Mouse (Mus musculus) heart, embryonic 16.5 days (tissue): Measurements from ENCODE around the gene Fam71a. TPM values are rescaled to one million over a fixed set of nuclear protein-coding genes. Genes with fewer than 3 reads are reported as not detected.

Experiments
- ATAC-seq: fragments of 200-750 bp; cut with Nextera tagmentation; replicated peaks from 2 replicates; pipeline ENCODE4 v1.8.0; 2017; ENCODE audit warnings: moderate number of reproducible peaks; ENCODE audit not compliant: insufficient read depth, low FRiP score; ENCODE audit errors: extremely low read depth
- H3K27ac ChIP-seq: fragments of 300-500 bp; sonication (generic); 2 replicates; pipeline ENCODE4 v1.5.1; 2014; ENCODE audit warnings: mild to moderate bottlenecking, low read length, control low read depth, moderate library complexity
- H3K27me3 ChIP-seq: fragments of 300-500 bp; sonication (generic); 2 replicates; pipeline ENCODE4 v1.6.1; 2014; ENCODE audit warnings: low read length, mixed read lengths; ENCODE audit not compliant: control insufficient read depth, insufficient read depth
- H3K36me3 ChIP-seq: fragments of 300-500 bp; sonication (generic); 2 replicates; pipeline ENCODE4 v1.6.1; 2014; ENCODE audit not compliant: control insufficient read depth, insufficient read depth
- H3K4me1 ChIP-seq: fragments of 300-500 bp; sonication (generic); 2 replicates; pipeline ENCODE4 v1.6.1; 2014; ENCODE audit warnings: low read length, mixed read lengths; ENCODE audit not compliant: control insufficient read depth, insufficient read depth
- H3K4me2 ChIP-seq: fragments of 300-500 bp; sonication (generic); 2 replicates; pipeline ENCODE4 v1.6.1; 2014; ENCODE audit warnings: low read depth, mild to moderate bottlenecking, control low read depth, low read length
- H3K4me3 ChIP-seq: fragments of 300-500 bp; sonication (generic); 2 replicates; pipeline ENCODE4 v1.5.1; 2014; ENCODE audit warnings: mild to moderate bottlenecking, control low read depth, low read length
- H3K9ac ChIP-seq: fragments of 300-500 bp; sonication (generic); 2 replicates; pipeline ENCODE4 v1.6.1; 2014; ENCODE audit warnings: low read length, control low read depth
- H3K9me3 ChIP-seq: fragments of 300-500 bp; sonication (generic); replicated peaks from 2 replicates; pipeline ENCODE4 v1.6.1; 2016; ENCODE audit warnings: low read length; ENCODE audit not compliant: control insufficient read depth
- WGBS: fragments of 180-500 bp; shearing (Covaris S2); extraction: QIAGEN DNeasy Blood & Tissue Kit; methylation state at CpG from one replicate; pipeline ENCODE4 v1.1.7; 2014; 5-methylcytosine and 5-hydroxymethylcytosine counted together
- polyA plus RNA-seq: library from polyadenylated mRNA; unstranded; fragments of >200 nt; fragmentation: Nextera tagmentation; extraction: Ambion mirVana; gene quantifications from 2 replicates; pipeline ENCODE4 v1.2.1, GENCODE M21; 2015

Fam71a gene
- polyA plus RNA-seq, 1 experiment from 2014 or later, result not detected

DNA sequence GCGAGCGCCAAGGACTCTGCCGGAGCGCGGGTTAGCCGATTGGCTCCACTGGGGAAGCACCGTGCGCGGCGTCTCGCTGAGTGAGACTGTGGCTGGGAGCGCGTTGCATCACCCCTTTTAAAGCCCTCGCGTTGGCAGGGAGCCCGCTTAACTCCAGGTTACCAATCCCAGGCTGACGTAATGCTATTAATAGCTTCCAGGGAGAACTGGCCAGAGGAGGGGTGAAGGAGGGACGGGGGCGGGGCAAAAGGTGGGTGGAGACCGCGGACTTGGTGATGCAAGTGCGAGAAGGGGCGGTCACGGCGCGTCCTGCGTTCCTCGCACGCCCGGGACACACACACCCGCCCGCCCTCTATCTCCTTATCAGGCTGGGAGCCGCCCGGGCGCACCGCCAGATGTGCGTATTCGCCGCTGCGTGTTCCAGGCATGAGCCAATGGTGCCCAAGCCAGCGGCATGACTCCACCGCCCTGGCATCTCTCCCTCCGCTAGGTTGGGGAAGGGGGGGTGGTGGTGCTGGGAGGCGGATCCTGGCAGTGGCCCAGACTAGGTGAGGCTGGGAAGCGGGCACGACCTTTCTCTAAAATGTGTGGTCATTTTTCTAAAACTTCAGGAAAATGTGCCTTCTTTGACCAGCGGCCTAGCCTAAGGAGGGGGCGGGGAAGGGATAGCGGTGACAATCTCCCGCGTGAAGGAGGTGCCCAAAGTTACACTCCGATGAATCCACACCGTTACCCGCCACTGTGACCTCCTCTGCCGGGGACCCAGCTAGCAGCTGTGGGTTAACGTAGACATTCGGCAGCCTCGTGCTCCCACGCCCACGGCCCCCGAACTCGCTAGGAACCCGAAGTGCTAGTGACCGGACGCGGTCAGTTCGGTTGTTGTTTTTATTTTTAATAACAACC, 18.8 kb upstream of the Fam71a start:
- Histone ChIP-seq H3K27ac (peak overlapping the region; percentile 90), H3K9ac (peak overlapping the region; percentile 86), H3K4me2 (peak overlapping the region; percentile 99), H3K4me3 (peak overlapping the region; percentile 70), H3K9me3 (no peaks in the 10 kb centered on the region), H3K36me3 (no peaks in the 10 kb centered on the region), H3K27me3 (peaks cover 5% of the 10 kb centered on the region), H3K4me1 (peaks cover 46% of the 10 kb centered on the region)
- ATAC-seq, result peak; percentile 92
- under 1% methylated on average over 67 of the region's 67 CpGs for WGBS

DNA sequence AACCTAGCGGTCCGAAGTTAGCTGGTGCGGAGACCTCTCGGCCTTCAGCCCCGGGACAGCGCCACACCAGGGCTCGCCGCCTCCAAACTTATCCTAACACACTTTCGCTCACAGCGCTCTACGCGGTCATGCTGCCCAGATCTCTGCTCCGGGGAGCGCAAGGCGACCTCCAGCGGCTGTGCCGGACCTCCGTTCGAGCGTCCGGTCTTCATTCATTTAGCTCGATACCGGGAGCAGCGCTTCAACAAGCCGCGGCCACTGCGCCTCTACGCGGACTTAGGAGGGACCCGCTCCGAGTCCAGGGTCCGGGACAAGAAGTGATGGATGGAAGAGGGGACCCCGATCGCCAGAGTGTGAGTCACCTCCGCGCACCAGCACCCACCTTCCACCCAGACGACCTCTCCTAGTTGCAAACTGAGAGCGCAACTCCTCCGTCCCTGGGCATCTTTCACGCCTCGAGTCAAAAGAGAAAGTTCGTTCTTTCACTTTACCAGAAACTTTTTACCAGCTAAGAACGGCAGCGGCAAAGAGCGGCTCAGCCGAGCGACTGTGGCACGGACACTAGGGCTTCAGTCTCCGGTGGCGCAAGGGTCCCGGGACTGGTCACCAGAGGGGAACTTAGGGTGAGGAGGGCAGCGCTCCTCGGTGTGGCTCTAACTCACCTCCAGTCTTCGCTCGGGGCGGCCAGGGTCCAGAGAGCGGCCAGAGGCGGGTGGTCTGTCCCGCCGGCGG, 18.0 kb upstream of the Fam71a start:
- H3K9me3 ChIP-seq, result no peaks in the 10 kb centered on the region
- peak overlapping the region; percentile 90 for H3K27ac ChIP-seq
- under 1% methylated on average over 61 of the region's 61 CpGs for WGBS
- H3K27me3 ChIP-seq, result peaks cover 5% of the 10 kb centered on the region
- peaks cover 48% of the 10 kb centered on the region for H3K4me1 ChIP-seq
- peak overlapping the region; percentile 86 for H3K9ac ChIP-seq
- peak; percentile 52 for ATAC-seq
- H3K36me3 ChIP-seq, result no peaks in the 10 kb centered on the region
- H3K4me3 ChIP-seq, result peak overlapping the region; percentile 70
- H3K4me2 ChIP-seq, result peak overlapping the region; percentile 99

DNA sequence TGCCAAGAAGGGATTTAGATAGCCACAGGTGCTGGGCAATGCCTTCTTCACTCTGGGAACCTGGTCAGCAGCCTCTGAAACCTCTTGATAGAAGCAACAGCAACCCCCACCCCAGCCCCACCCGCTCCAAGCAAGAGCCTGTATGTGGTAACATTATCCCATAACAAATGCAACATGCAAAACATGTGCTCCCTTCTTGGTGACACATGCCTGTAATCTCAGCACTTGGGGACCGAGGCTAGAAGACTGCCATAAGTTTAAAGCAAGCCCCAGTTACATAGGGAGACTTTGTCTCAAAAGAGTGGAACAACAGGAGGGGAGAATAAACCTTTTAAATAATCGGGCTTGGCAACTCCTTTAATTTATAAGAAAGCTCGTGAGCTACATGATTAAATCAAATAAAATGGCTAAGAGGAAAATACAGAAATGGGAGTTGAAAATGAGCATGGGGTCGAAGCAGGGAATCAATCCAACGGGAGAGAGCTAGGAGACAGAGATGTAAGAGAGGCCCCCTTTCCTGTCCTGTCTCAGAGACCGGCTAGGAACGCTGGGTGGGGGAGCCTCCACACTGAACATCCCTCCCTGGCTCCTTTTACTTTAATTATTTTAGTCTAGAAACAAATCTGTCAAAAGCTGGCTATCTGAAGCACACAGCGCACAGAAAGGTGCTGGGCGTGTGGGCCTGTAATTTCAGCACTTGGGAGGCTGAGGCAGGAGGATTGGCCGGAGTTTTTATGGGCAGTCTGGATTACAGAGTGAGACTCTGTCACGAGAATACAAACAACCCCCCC, 17.0 kb upstream of the Fam71a start:
- no peak for ATAC-seq
- Histone ChIP-seq H3K4me2 (peak overlapping the region; percentile 99), H3K27ac (no peak overlapping the region), H3K9me3 (no peaks in the 10 kb centered on the region), H3K27me3 (peaks cover 3% of the 10 kb centered on the region), H3K4me3 (peak overlapping the region; percentile 70), H3K36me3 (no peaks in the 10 kb centered on the region), H3K9ac (peak overlapping the region; percentile 23), H3K4me1 (peaks cover 48% of the 10 kb centered on the region)
- WGBS, result 39% methylated on average over 12 of the region's 12 CpGs

DNA sequence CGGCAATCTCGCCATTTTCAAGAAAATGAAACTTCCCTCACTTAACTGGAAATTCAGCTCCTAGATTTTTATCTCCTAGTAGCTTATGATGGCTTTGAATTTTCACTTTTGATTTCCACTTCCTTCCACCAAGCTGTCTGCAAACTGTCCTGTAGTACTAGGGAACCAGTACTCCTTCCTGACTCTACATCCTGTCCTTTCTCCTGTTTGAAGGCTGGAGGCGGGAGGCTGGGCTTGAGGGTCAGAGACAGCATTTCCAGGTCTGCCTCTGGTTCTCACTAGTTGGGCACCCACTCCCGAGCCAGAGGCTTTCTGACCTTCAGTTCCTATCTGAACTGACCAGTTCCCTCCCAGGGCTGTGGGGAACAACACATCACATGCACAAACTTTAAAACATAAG, 15.8 kb upstream of the Fam71a start:
- ATAC-seq, result no peak
- Histone ChIP-seq H3K27ac (no peak overlapping the region), H3K9ac (0 out of 2 replicates have a peak overlapping the region, but pooled peaks have one; percentile 7), H3K9me3 (no peaks in the 10 kb centered on the region), H3K36me3 (peaks cover 5% of the 10 kb centered on the region; the same call in 1 of the 2 replicates), H3K27me3 (peaks cover 3% of the 10 kb centered on the region; the same call in 1 of the 2 replicates), H3K4me1 (peaks cover 36% of the 10 kb centered on the region), H3K4me3 (no peak overlapping the region), H3K4me2 (peak overlapping the region; percentile 39)
- 64% methylated on average over 4 of the region's 4 CpGs for WGBS

DNA sequence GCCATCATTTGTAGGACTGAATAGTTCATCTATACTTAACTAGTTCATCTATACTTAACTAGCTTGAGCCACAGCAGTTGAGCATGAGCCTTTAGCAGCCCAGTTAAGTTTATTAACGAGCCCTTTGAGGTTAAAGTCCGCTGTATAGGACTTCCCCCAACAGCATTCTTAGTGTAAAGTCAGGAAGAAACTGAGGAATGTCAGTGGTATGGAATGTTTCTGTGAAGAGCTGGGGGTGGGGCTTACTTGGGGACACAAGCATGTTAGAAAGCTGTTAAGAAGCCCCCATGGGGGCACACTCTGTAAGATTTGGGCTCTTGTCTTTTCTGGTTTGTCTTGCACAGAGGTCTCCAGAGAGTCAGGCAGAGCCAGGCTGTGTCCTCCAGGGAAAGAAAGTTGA, 15.2 kb upstream of the Fam71a start:
- Histone ChIP-seq H3K27me3 (peaks cover 3% of the 10 kb centered on the region; the same call in 1 of the 2 replicates), H3K9ac (0 out of 2 replicates have a peak overlapping the region, but pooled peaks have one; percentile 7), H3K27ac (no peak overlapping the region), H3K4me1 (peaks cover 31% of the 10 kb centered on the region), H3K4me2 (peak overlapping the region; percentile 39), H3K36me3 (peaks cover 5% of the 10 kb centered on the region; the same call in 1 of the 2 replicates), H3K9me3 (no peaks in the 10 kb centered on the region), H3K4me3 (no peak overlapping the region)
- 37% methylated on average over 2 of the region's 2 CpGs for WGBS
- no peak for ATAC-seq

DNA sequence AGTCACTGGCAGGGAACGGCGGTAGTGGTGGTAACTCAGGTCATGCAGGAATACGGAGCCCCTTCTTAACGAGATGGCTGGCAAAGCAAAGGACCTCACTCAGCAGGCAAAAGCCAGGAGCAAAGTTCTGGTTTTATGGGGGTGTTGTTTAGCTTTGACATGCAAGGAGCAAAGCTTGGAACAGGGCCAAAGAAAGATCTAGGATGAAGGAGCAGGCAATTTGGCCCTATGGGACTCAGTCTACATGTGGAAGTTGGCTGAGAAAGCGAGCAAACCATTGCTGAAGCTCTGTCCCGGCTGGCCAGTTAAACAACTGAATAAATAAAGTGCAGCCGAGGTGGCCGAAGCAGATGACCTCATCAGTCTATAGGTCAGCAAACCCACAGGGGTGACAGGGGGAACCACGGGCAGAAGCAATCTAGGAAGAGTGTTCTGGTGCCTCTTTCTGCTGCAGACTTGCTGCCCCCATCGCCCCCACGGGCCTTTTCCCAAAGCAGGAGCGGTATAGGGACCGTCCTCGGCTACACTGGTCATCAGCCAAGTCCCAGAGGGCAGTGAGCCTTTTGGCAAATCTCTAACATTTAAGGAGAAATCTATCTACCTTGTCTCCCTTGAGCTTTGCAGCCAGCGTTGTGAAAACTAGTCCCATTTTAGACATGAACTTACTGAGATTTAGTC, 14.0 kb upstream of the Fam71a start:
- no peaks in the 10 kb centered on the region for H3K27me3 ChIP-seq
- no peak overlapping the region for H3K27ac ChIP-seq
- no peak overlapping the region for H3K9ac ChIP-seq
- 48% methylated on average over 15 of the region's 15 CpGs for WGBS
- H3K9me3 ChIP-seq, result no peaks in the 10 kb centered on the region
- no peak overlapping the region for H3K4me2 ChIP-seq
- peaks cover 5% of the 10 kb centered on the region; the same call in 1 of the 2 replicates for H3K36me3 ChIP-seq
- H3K4me1 ChIP-seq, result peaks cover 28% of the 10 kb centered on the region
- no peak overlapping the region for H3K4me3 ChIP-seq
- ATAC-seq, result no peak

DNA sequence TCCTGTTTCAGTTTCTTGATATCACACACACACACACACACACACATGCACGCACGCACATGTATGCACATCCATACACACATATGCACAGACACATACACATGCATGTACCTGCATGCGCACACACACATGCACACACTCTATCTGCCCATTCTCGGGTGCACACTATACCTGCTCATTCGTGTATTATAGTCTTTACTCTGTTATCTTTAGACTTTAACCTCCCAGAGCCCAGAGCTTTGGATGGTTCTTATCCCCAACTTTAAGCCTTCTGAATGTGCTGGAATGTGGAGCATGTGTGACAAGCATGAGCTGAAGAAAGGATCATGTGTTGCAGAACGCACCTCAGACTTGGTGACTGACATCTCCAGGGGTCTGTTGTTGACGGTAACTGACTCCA, 12.3 kb upstream of the Fam71a start:
- Histone ChIP-seq H3K36me3 (peaks cover 5% of the 10 kb centered on the region; the same call in 1 of the 2 replicates), H3K27me3 (no peaks in the 10 kb centered on the region), H3K4me3 (no peak overlapping the region), H3K4me2 (no peak overlapping the region), H3K4me1 (peaks cover 26% of the 10 kb centered on the region), H3K27ac (no peak overlapping the region), H3K9me3 (no peaks in the 10 kb centered on the region), H3K9ac (no peak overlapping the region)
- no peak for ATAC-seq
- WGBS, result 61% methylated on average over 7 of the region's 7 CpGs

DNA sequence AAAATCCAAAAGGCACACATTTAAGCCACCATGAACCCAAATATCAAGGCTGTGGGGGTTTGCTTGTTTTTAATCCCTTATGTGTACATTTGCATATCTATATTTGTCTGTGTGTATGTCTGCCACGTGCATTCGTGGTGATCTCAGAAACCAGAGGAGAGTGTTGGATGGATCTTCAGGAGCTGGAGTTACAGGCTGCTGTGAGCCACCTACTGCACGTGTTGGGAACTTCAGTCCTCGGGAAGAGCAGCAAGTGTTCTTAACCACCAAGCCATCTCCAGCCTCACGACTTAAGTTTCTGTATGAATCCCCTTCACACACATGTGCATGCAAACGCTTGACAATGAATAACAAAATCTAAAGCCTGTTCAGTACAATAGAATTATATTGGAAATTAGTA, 7.9 kb upstream of the Fam71a start:
- Histone ChIP-seq H3K27ac (no peak overlapping the region), H3K4me2 (no peak overlapping the region), H3K27me3 (no peaks in the 10 kb centered on the region), H3K36me3 (peaks cover 15% of the 10 kb centered on the region), H3K4me1 (no peaks in the 10 kb centered on the region), H3K4me3 (no peak overlapping the region), H3K9ac (no peak overlapping the region), H3K9me3 (no peaks in the 10 kb centered on the region)
- WGBS, result 15% methylated on average over 6 of the region's 6 CpGs
- ATAC-seq, result no peak
